Mouse (Mus musculus): ENCODE results near the gene Abhd11. TPM values are rescaled to one million over a fixed set of nuclear protein-coding genes. Genes with fewer than 3 reads are reported as not detected.

Gene Abhd11
- total RNA-seq, 2 experiments from 2014 or later: 45.1 to 49.8 TPM

Other genes starting within 250 kb of the Abhd11 start
- gene Tmem270, start 102.4 kb upstream of the Abhd11 start, total RNA-seq (2021): not detected
- not detected for gene Cldn13, start 93.6 kb upstream of the Abhd11 start, total RNA-seq (2021)
- gene Mettl27, start 76.8 kb upstream of the Abhd11 start, total RNA-seq (2021): 1 to 10 TPM; 4.2 to 5.6 TPM
- not detected for gene Cldn4, start 62.2 kb upstream of the Abhd11 start, total RNA-seq (2021)
- gene Cldn3, start 22.9 kb upstream of the Abhd11 start, total RNA-seq (2021): under 1 TPM; 0.18 to 0.36 TPM
- under 1 TPM; 0.18 to 0.40 TPM for gene Stx1a, start 14.3 kb downstream of the Abhd11 start, total RNA-seq (2021)
- gene Dnajc30, start 55.0 kb downstream of the Abhd11 start, total RNA-seq (2021): 10 to 100 TPM; 26.7 to 28.1 TPM
- gene Bud23, start 55.8 kb downstream of the Abhd11 start, total RNA-seq (2021): 10 to 100 TPM; 28.2 to 35.7 TPM
- gene Vps37d, start 69.1 kb downstream of the Abhd11 start, total RNA-seq (2021): under 1 TPM; 0.25 to 0.52 TPM
- gene Mlxipl, start 80.7 kb downstream of the Abhd11 start, total RNA-seq (2021): 10 to 100 TPM; 54.5 to 64.1 TPM
- gene Tbl2, start 140.5 kb downstream of the Abhd11 start, total RNA-seq (2021): 1 to 10 TPM; 7.0 to 7.6 TPM
- 10 to 100 TPM; 26.3 to 31.3 TPM for gene Bcl7b, start 159.1 kb downstream of the Abhd11 start, total RNA-seq (2021)
- 10 to 100 TPM; 32.9 to 34.8 TPM for gene Baz1b, start 178.1 kb downstream of the Abhd11 start, total RNA-seq (2021)
- 10 to 100 TPM; 29.0 to 51.7 TPM for gene Fzd9, start 242.1 kb downstream of the Abhd11 start, total RNA-seq (2021)